Mouse (Mus musculus) spleen, adult 2 months (tissue): ENCODE results near the gene Raet1e.
"Not testable (repeated sequence)": the region's sequence is repeated elsewhere in the genome, so short reads cannot be mapped to it uniquely, and the experiment has no call there.

Experiments
- CTCF ChIP-seq: fragments of 200-500 bp; IDR thresholded peaks from 2 replicates; pipeline ENCODE4 v1.5.1; 2011; ENCODE audit warnings: mild to moderate bottlenecking, inconsistent platforms; ENCODE audit not compliant: insufficient read depth, insufficient read length, insufficient replicate concordance; ENCODE audit errors: extremely low read depth
- POLR2A ChIP-seq: fragments of 200-500 bp; IDR thresholded peaks from 2 replicates; pipeline ENCODE4 v1.6.1; 2011; ENCODE audit warnings: low read depth, low read length, inconsistent platforms

DNA sequence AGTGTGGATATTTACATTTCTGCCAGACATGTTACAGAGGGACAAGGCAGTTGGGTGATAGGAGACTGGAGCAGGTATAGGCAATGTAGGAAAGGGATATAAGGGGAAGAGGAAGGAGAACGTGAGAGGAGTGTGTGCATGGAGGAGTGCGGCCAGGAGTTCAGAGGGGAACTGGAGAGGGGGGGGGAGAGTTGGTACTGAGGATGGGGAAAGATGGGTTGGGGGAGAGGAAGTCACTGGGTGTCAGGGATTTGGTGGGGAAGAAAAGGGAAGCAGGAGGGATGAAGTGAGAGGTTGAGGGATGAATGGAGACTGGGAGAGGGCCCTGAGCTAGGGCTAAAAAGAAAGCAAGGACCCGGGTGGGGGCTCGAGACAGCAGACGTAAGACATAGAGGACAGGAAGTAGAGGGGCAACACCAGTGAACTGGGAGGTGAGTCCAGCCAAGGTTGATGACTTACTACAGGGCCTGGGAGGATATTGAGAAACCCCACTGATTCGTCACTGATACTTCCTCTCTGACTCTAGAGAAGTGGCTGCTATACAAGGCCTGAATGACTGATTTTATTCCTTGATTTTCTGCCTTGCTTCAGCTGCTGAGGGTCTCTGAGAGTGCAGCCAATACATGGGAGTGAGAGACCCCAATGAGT is 195.3 kb downstream of the Raet1e start:
- TF ChIP-seq CTCF, POLR2A: not testable (repeated sequence)
